Mouse (Mus musculus) liver, postnatal 0 days (tissue): ENCODE results near the gene Ppp1r15a. TPM values are rescaled to one million over a fixed set of nuclear protein-coding genes. Genes with fewer than 3 reads are reported as not detected.
"Not testable (repeated sequence)": the region's sequence is repeated elsewhere in the genome, so short reads cannot be mapped to it uniquely, and the experiment has no call there.

Experiments
- ATAC-seq: fragments of 200-750 bp; cut with Nextera tagmentation; 2 replicates; pipeline ENCODE4 v1.8.0; 2017; ENCODE audit warnings: mild to moderate bottlenecking, moderate library complexity
- DNase-seq: peaks from one replicate; pipeline ENCODE4 v3.0.0-alpha.2; 2016
- H3K27ac ChIP-seq: fragments of 300-500 bp; sonication (generic); 2 replicates; pipeline ENCODE4 v1.5.1; 2014; ENCODE audit warnings: antibody characterized with exemption, moderate library complexity, mild to moderate bottlenecking, low read depth
- H3K27me3 ChIP-seq: fragments of 300-500 bp; sonication (generic); 2 replicates; pipeline ENCODE4 v1.6.1; 2014; ENCODE audit warnings: low read length, control low read depth, mixed read lengths; ENCODE audit not compliant: insufficient read depth
- H3K36me3 ChIP-seq: fragments of 300-500 bp; sonication (generic); replicated peaks from 2 replicates; pipeline ENCODE4 v1.6.1; 2014; ENCODE audit warnings: mild to moderate bottlenecking, control low read depth, low read length, moderate library complexity, mixed read lengths; ENCODE audit not compliant: insufficient read depth
- H3K4me1 ChIP-seq: fragments of 300-500 bp; sonication (generic); 2 replicates; pipeline ENCODE4 v1.6.1; 2014; ENCODE audit warnings: antibody characterized with exemption, mild to moderate bottlenecking, control low read depth; ENCODE audit not compliant: insufficient read depth
- H3K4me2 ChIP-seq: fragments of 300-500 bp; sonication (generic); 2 replicates; pipeline ENCODE4 v1.6.1; 2014; ENCODE audit warnings: low read depth, mild to moderate bottlenecking, low read length, moderate library complexity, mixed read lengths
- H3K4me3 ChIP-seq: fragments of 300-500 bp; sonication (generic); 2 replicates; pipeline ENCODE4 v1.5.1; 2014; ENCODE audit warnings: low read depth, low read length
- H3K9ac ChIP-seq: fragments of 300-500 bp; sonication (generic); replicated peaks from 2 replicates; pipeline ENCODE4 v1.6.1; 2014; ENCODE audit warnings: mild to moderate bottlenecking, moderate library complexity
- H3K9me3 ChIP-seq: fragments of 300-500 bp; sonication (generic); 2 replicates; pipeline ENCODE4 v1.6.1; 2016; ENCODE audit warnings: mild to moderate bottlenecking, control low read depth, low read length, mixed read lengths
- CTCF ChIP-seq: sonication (generic); IDR thresholded peaks from 2 replicates; pipeline ENCODE4 v1.5.1; 2016; ENCODE audit warnings: antibody characterized with exemption, low read depth
- EP300 ChIP-seq: IDR thresholded peaks from 2 replicates; pipeline ENCODE4 v1.6.1; 2016; ENCODE audit warnings: antibody characterized with exemption, low read depth, mild to moderate bottlenecking
- WGBS: fragments of 180-500 bp; shearing (Covaris S2); extraction: QIAGEN DNeasy Blood & Tissue Kit; methylation state at CpG from one replicate; pipeline ENCODE4 v1.1.7; 2014; ENCODE audit not compliant: insufficient replicate concordance; 5-methylcytosine and 5-hydroxymethylcytosine counted together
- polyA plus RNA-seq: library from polyadenylated mRNA; unstranded; fragments of >200 nt; fragmentation: Nextera tagmentation; extraction: Ambion mirVana; gene quantifications from 2 replicates; pipeline ENCODE4 v1.2.1, GENCODE M21; 2015

Ppp1r15a gene
- polyA plus RNA-seq, 1 experiment from 2014 or later, result 113 TPM

DNA sequence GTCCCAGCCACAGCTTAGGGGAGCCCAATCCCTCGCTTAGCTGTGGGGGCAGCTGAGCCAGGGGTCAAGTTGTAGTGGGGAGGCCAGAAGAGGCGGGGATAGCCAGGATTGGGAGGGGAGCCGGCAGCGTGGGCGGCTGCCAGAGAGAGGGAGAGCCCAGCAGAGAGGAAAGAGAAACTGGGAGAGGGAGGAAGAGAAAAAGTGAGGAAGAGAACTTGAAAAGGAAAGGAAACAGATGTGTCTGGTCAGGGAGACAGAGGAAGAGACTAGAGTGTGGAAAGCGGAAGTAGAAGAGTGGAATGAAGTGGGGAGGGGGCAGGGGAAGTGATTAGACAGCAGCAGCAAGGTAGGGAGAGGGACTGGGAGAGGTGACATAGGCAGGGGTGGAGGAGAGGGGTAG, 3.4 kb upstream of the Ppp1r15a start:
- TF ChIP-seq EP300, result no peak
- TF ChIP-seq CTCF, result no peak
- no peak for ATAC-seq
- no peak for DNase-seq
- Histone ChIP-seq H3K4me1 (peaks cover 17% of the 10 kb centered on the region), H3K27me3 (no peaks in the 10 kb centered on the region), H3K9me3 (no peaks in the 10 kb centered on the region), H3K36me3 (peaks cover 3% of the 10 kb centered on the region; the same call in 1 of the 2 replicates), H3K9ac (no peak overlapping the region), H3K4me2 (no peak overlapping the region; the same call in 1 of the 2 replicates), H3K27ac (no peak overlapping the region), H3K4me3 (no peak overlapping the region)
- WGBS, result 4% methylated on average over 6 of the region's 6 CpGs

- peaks cover 22% of the 10 kb centered on the region for H3K36me3 ChIP-seq
- peak overlapping the region; percentile 98 for H3K27ac ChIP-seq
- not testable (repeated sequence) for H3K9me3 ChIP-seq, DNase-seq, H3K27me3 ChIP-seq, ATAC-seq
- H3K4me3 ChIP-seq, result peak overlapping the region; percentile 86
- H3K4me2 ChIP-seq, result peak overlapping the region; percentile 73
- H3K4me1 ChIP-seq, result peaks cover 28% of the 10 kb centered on the region
- 76% methylated on average over 6 of the region's 6 CpGs for WGBS
- peak overlapping the region; percentile 96 for H3K9ac ChIP-seq
Measured at GRCm38 (mm10) chr7:45527169-45527568, 1.1 kb upstream of the Ppp1r15a start.

DNA sequence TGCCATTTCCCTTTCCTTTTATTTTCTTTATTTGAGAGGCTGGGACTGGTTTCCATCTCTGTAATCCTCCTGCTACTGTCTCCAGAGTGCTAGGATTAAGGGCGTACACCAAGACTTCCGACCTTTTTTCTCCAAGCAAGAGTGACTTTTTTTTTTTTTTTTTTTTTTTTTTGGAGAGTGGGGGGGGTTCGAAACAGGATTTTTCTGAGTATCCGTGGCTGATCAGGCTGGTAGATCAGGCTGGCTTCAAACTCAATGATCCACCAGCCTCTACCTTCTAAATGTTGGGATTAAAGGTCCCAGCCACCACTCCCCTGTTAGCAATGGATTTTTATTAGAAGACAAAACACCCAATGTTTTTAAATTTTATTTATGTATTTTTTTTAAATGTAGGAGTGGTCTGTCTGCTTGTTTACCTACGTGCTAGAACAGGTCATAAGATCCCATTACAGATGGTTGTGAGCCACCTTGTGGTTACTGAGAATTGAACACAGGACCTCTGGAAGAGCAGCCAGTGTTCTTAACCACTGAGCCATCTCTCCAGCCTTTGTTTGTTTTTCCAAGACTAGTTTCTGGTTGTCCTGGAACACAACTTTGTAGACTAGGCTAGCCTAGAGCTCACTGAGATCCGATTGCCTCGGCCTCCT, 529 bp upstream of the Ppp1r15a start:
- H3K9me3 ChIP-seq, result no peaks in the 10 kb centered on the region
- no peak; the same call in 1 of the 2 replicates for ATAC-seq
- H3K4me1 ChIP-seq, result peaks cover 28% of the 10 kb centered on the region
- H3K27me3 ChIP-seq, result no peaks in the 10 kb centered on the region
- WGBS, result 17% methylated on average over 7 of the region's 7 CpGs
- H3K27ac ChIP-seq, result peak overlapping the region; percentile 98
- peak overlapping the region; percentile 86 for H3K4me3 ChIP-seq
- H3K9ac ChIP-seq, result peak overlapping the region; percentile 96
- peaks cover 23% of the 10 kb centered on the region for H3K36me3 ChIP-seq
- H3K4me2 ChIP-seq, result peak overlapping the region; percentile 73
- TF ChIP-seq CTCF (peak; percentile 74), EP300 (no peak)
- no peak for DNase-seq

GRCm38 (mm10) chr7:45524841-45525621, 1.0 kb downstream of the Ppp1r15a start:
- Histone ChIP-seq H3K9ac (peak overlapping the region; percentile 96), H3K4me2 (peak overlapping the region; percentile 73), H3K27me3 (no peaks in the 10 kb centered on the region), H3K27ac (peak overlapping the region; percentile 98), H3K4me1 (peaks cover 29% of the 10 kb centered on the region), H3K36me3 (peaks cover 23% of the 10 kb centered on the region), H3K4me3 (peak overlapping the region; percentile 86), H3K9me3 (no peaks in the 10 kb centered on the region)
- DNase-seq (peak; percentile 84), ATAC-seq (peak; percentile 81)
- peak; percentile 96 for TF ChIP-seq EP300
- no peak for TF ChIP-seq CTCF
- WGBS, result 11% methylated on average over 12 of the region's 12 CpGs

DNA sequence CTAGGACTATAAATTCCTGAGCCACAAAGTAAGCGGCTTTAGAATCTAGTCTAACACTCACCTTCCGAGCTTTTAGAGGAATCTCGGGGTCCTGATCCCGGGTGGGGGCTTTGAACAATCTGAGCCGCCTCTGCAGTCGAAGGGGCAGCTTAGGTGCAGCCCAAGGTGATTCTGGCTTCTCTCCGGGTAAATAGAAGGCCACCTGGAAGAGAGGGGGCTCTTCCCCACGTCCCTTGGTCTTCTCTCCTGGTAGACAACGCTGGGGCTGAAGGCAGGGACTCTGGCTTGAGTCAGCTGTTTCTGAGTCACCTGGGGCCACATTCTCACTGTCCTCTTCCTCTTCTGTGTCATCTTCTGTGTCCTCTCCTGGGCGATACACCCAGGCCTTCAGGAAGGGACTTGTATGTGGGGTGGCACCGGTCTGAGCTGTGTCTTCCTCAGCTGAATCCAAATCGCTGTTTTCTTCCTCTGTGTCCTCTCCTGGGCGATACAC, 2.3 kb downstream of the Ppp1r15a start:
- H3K4me1 ChIP-seq, result peaks cover 27% of the 10 kb centered on the region

DNA sequence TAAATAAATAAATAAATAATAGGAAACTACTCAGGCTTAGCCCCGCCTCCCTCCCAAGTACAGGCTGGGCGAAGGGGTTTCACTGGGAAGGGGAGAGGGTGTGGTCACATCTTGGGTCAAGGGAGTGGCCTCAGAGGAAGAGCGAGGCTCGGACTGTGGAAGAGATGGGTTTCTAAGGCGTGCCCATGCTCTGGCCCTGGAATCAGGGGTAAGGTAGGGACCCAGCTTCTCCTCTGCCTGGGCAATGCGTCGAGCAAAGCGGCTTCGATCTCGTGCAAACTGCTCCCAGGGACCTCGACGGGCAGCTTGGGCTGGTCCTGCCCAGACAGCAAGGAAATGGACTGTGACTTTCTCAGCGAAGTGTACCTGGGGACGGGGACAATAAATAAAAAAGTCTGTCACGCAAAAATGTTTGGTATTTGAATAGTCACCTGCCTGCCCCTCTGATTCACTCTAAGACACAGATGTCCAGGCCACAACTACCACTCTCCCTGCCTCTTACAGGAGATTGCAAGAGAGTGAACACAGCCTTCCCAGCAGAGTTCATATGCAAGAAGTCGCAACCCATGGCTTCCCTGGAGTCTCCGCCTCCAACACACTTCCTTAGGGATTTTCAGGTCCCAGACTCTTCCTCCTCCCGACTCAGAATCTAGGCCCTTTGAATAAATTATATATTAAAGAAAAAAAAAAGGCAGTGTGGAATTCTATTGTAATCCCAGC, 3.0 kb downstream of the Ppp1r15a start:
- H3K9ac ChIP-seq, result peak overlapping the region; percentile 66
- WGBS, result 68% methylated on average over 18 of the region's 18 CpGs
- H3K36me3 ChIP-seq, result peaks cover 23% of the 10 kb centered on the region
- peaks cover 27% of the 10 kb centered on the region for H3K4me1 ChIP-seq
- TF ChIP-seq EP300 (no peak), CTCF (no peak)
- peak overlapping the region; percentile 82 for H3K4me2 ChIP-seq
- peak overlapping the region; percentile 68 for H3K27ac ChIP-seq
- H3K9me3 ChIP-seq, result no peaks in the 10 kb centered on the region
- no peaks in the 10 kb centered on the region for H3K27me3 ChIP-seq
- no peak for ATAC-seq
- DNase-seq, result no peak
- H3K4me3 ChIP-seq, result peak overlapping the region; percentile 86

More for the DNA sequence above, 2.3 kb downstream of the Ppp1r15a start:
- ATAC-seq (no peak), DNase-seq (no peak)
- Histone ChIP-seq H3K36me3 (peaks cover 23% of the 10 kb centered on the region), H3K4me3 (peak overlapping the region; percentile 86), H3K9ac (peak overlapping the region; percentile 66), H3K27ac (peak overlapping the region; percentile 68), H3K4me2 (peak overlapping the region; percentile 82), H3K27me3 (no peaks in the 10 kb centered on the region), H3K9me3 (no peaks in the 10 kb centered on the region)
- TF ChIP-seq CTCF, result no peak
- TF ChIP-seq EP300, result no peak
- 70% methylated on average over 12 of the region's 13 CpGs for WGBS
